Comparison of ENCODE assay signal across 1 mouse cellular context in the genomic region with DNA sequence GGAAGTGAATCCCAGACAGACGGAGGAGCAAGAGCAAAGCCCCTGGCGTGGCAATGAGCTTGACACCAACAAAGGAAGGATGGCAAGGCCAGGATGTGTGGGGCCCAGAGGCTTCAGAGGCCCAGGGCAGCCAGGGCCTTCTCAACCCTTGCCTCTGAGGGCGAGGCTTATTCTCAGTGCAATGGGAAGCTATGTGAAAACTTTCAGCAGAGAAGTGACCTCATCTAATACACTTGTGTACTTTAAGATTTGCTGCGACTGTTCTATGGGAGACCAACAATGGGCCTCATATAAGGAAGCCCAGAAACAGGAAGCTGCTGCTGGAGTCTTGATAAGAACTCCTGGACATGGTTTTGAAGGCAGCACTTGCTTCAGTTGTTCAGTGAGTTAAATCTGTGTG.
TF ChIP-seq lines count a peak whose summit lies in the region.

No protein-coding gene starts in this region.

TF ChIP-seq in MEL, 35 proteins besides CTCF, POLR2A, EP300 and RAD21 (continued from another document):
- TF ChIP-seq ELF1 (IDR thresholded peaks at IDR 0.05; ENCODE audit: low read depth, low read length) (peak; percentile 82), HCFC1 (IDR thresholded peaks at IDR 0.05; ENCODE audit: low read depth, low read length) (peak; percentile 53; the same call in 1 of the 2 replicates), MXI1 (IDR thresholded peaks at IDR 0.05; ENCODE audit: low read depth, low read length) (peak; percentile 64), USF2 (IDR thresholded peaks at IDR 0.05; ENCODE audit: borderline replicate concordance in 1 of 2, insufficient read depth in 1 of 2, low read depth in 1 of 2, low read length in 2 of 2) (no peak), SMC3 (IDR thresholded peaks at IDR 0.05; ENCODE audit: low read depth, low read length) (no peak), MYC (IDR thresholded peaks at IDR 0.05; ENCODE audit: low read depth, low read length) (peak; percentile 64; the same call in 1 of the 2 replicates)
